Mouse (Mus musculus) frontal cortex, postnatal 14 days (tissue): ENCODE results near the gene Ubxn11.
"Not testable (repeated sequence)": the region's sequence is repeated elsewhere in the genome, so short reads cannot be mapped to it uniquely, and the experiment has no call there.

Source experiments
- DNase-seq, 2 experiments: peaks; one replicate each; pipeline ENCODE4 v3.0.0; 2022; ENCODE audit warnings: low spot score in 2 of 2

Ubxn11 gene

GRCm38 (mm10) chr4:134144297-134144696 lies 41.9 kb downstream of the Ubxn11 start:
- not testable (repeated sequence) for DNase-seq

GRCm38 (mm10) chr4:134149389-134149788 lies 47.0 kb downstream of the Ubxn11 start:
- no peak for DNase-seq

- DNase-seq, result no peak
Measured at GRCm38 (mm10) chr4:134152112-134152511, 49.7 kb downstream of the Ubxn11 start.

- no peak for DNase-seq
Measured at GRCm38 (mm10) chr4:134153656-134154055, 51.3 kb downstream of the Ubxn11 start.

- no peak for DNase-seq
Measured at GRCm38 (mm10) chr4:134154354-134154753, 52.0 kb downstream of the Ubxn11 start.

GRCm38 (mm10) chr4:134155531-134155930 lies 53.2 kb downstream of the Ubxn11 start:
- DNase-seq, result no peak

- no peak for DNase-seq
Measured at GRCm38 (mm10) chr4:134155961-134156465, 53.6 kb downstream of the Ubxn11 start.

- DNase-seq, result no peak
Measured at GRCm38 (mm10) chr4:134156744-134157143, 54.4 kb downstream of the Ubxn11 start.

- no peak for DNase-seq
Measured at GRCm38 (mm10) chr4:134157558-134157957, 55.2 kb downstream of the Ubxn11 start.

- no peak for DNase-seq
Measured at GRCm38 (mm10) chr4:134158774-134159173, 56.4 kb downstream of the Ubxn11 start.

- DNase-seq, result not testable (repeated sequence)
Measured at GRCm38 (mm10) chr4:134160071-134160470, 57.7 kb downstream of the Ubxn11 start.

- no peak for DNase-seq
Measured at GRCm38 (mm10) chr4:134164591-134164990, 62.2 kb downstream of the Ubxn11 start.

- DNase-seq, result no peak
Measured at GRCm38 (mm10) chr4:134165024-134165423, 62.7 kb downstream of the Ubxn11 start.

GRCm38 (mm10) chr4:134165548-134166465 lies 63.4 kb downstream of the Ubxn11 start:
- DNase-seq, result no peak

GRCm38 (mm10) chr4:134166906-134167305 lies 64.5 kb downstream of the Ubxn11 start:
- DNase-seq, result no peak

- DNase-seq, result no peak
Measured at GRCm38 (mm10) chr4:134172391-134172790, 70.0 kb downstream of the Ubxn11 start.
